Mouse (Mus musculus) E14TG2a.4 (cell line): Measurements from ENCODE around the gene P3h2.

Experiments used
- H3K27me3 ChIP-seq: 2 replicates; pipeline ENCODE4 v1.6.1; 2014; ENCODE audit warnings: low read length, control low read depth; ENCODE audit not compliant: insufficient read depth
- H3K36me3 ChIP-seq: 2 replicates; pipeline ENCODE4 v1.6.1; 2014; ENCODE audit warnings: low read length, control low read depth; ENCODE audit not compliant: insufficient read depth
- H3K4me1 ChIP-seq: replicated peaks from 2 replicates; pipeline ENCODE4 v1.6.1; 2014; ENCODE audit warnings: low read depth, low read length, control low read depth
- H3K4me3 ChIP-seq: replicated peaks from 2 replicates; pipeline ENCODE4 v1.5.1; 2014; ENCODE audit warnings: mild to moderate bottlenecking, low read length
- H3K9me3 ChIP-seq: 2 replicates; pipeline ENCODE4 v1.6.1; 2014; ENCODE audit warnings: low read length, control low read depth
- CTCF ChIP-seq: conservative IDR thresholded peaks from 2 replicates; pipeline ENCODE4 v1.5.1; 2014; ENCODE audit warnings: low read length
- NANOG ChIP-seq: IDR thresholded peaks from 2 replicates; pipeline ENCODE4 v1.6.1; 2014; ENCODE audit warnings: borderline replicate concordance, low read length, mixed read lengths
- POU5F1 ChIP-seq: IDR thresholded peaks from 2 replicates; pipeline ENCODE4 v1.6.1; 2014; ENCODE audit warnings: low read length, borderline replicate concordance

Gene P3h2

GRCm38 (mm10) chr16:26100167-26100566 lies 5.4 kb downstream of the P3h2 start:
- peaks cover 24% of the 10 kb centered on the region for H3K27me3 ChIP-seq
- no peaks in the 10 kb centered on the region for H3K9me3 ChIP-seq
- no peaks in the 10 kb centered on the region for H3K4me1 ChIP-seq
- TF ChIP-seq POU5F1 (no peak), CTCF (no peak), NANOG (no peak)
- H3K4me3 ChIP-seq = no peak overlapping the region
- H3K36me3 ChIP-seq = no peaks in the 10 kb centered on the region

GRCm38 (mm10) chr16:26095696-26096284 lies 9.8 kb downstream of the P3h2 start:
- Histone ChIP-seq H3K9me3 (no peaks in the 10 kb centered on the region), H3K4me1 (no peaks in the 10 kb centered on the region), H3K27me3 (no peaks in the 10 kb centered on the region), H3K36me3 (no peaks in the 10 kb centered on the region), H3K4me3 (no peak overlapping the region)
- TF ChIP-seq CTCF (no peak), NANOG (no peak), POU5F1 (no peak)

GRCm38 (mm10) chr16:26093888-26094287 lies 11.7 kb downstream of the P3h2 start:
- no peak overlapping the region for H3K4me3 ChIP-seq
- no peaks in the 10 kb centered on the region for H3K4me1 ChIP-seq
- no peaks in the 10 kb centered on the region for H3K36me3 ChIP-seq
- H3K27me3 ChIP-seq = no peaks in the 10 kb centered on the region
- TF ChIP-seq NANOG = no peak
- no peak for TF ChIP-seq POU5F1
- no peak for TF ChIP-seq CTCF
- H3K9me3 ChIP-seq = no peaks in the 10 kb centered on the region

DNA sequence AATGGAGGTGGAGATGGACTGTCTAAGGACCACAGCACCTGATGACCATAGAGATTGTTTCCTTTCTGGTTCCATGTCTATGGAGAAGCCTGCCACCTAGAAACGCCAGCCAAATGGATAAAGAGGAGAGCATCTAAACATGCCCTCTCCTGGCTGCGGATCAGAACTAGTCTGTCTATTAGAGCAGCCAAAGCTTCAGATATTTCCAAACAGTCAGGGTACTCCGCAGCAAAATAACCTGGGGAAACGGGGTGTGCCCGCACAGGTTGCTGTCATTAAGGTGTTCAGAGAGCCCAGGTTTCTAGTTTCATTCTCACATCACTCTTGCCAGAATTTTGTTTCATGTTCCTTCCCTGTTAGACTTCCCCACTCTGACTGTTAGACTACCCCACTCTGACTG lies 16.6 kb downstream of the P3h2 start:
- H3K4me3 ChIP-seq = no peak overlapping the region
- TF ChIP-seq NANOG (no peak), CTCF (no peak), POU5F1 (no peak)
- no peaks in the 10 kb centered on the region for H3K36me3 ChIP-seq

GRCm38 (mm10) chr16:26088240-26088639 lies 17.3 kb downstream of the P3h2 start:
- no peak overlapping the region for H3K4me3 ChIP-seq
- H3K36me3 ChIP-seq = no peaks in the 10 kb centered on the region
- no peaks in the 10 kb centered on the region for H3K9me3 ChIP-seq
- no peak for TF ChIP-seq NANOG
- TF ChIP-seq CTCF = no peak
- TF ChIP-seq POU5F1 = no peak
- H3K27me3 ChIP-seq = no peaks in the 10 kb centered on the region
- H3K4me1 ChIP-seq = no peaks in the 10 kb centered on the region

More for the DNA sequence above, 16.6 kb downstream of the P3h2 start:
- Histone ChIP-seq H3K9me3 (no peaks in the 10 kb centered on the region), H3K4me1 (no peaks in the 10 kb centered on the region), H3K27me3 (no peaks in the 10 kb centered on the region)

DNA sequence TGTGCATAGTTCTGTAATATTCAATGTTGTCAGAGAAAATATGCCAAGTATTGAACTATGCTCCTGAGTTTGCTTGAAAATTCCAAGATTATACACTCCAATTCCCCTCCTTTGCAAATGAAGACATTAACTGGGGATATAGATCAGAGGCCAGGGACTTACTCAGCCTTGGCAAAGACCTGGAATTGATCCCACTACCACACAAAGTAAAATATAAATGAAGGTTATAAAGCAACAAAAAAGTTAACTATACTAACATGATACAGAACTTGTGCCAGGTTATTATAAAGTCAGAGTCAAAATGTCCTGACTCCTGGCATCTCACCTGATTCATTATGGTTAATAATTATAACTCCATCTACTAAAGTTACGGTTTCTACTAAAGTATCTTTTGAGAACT lies 18.6 kb downstream of the P3h2 start:
- Histone ChIP-seq H3K9me3 (no peaks in the 10 kb centered on the region), H3K4me1 (no peaks in the 10 kb centered on the region), H3K27me3 (no peaks in the 10 kb centered on the region), H3K4me3 (no peak overlapping the region), H3K36me3 (no peaks in the 10 kb centered on the region)
- TF ChIP-seq CTCF = no peak
- TF ChIP-seq POU5F1 = no peak
- no peak for TF ChIP-seq NANOG

GRCm38 (mm10) chr16:26085160-26085559 lies 20.4 kb downstream of the P3h2 start:
- TF ChIP-seq CTCF = no peak
- TF ChIP-seq POU5F1 = no peak
- TF ChIP-seq NANOG = no peak
- no peaks in the 10 kb centered on the region for H3K9me3 ChIP-seq
- H3K4me3 ChIP-seq = no peak overlapping the region
- H3K27me3 ChIP-seq = no peaks in the 10 kb centered on the region
- H3K4me1 ChIP-seq = no peaks in the 10 kb centered on the region
- H3K36me3 ChIP-seq = no peaks in the 10 kb centered on the region

DNA sequence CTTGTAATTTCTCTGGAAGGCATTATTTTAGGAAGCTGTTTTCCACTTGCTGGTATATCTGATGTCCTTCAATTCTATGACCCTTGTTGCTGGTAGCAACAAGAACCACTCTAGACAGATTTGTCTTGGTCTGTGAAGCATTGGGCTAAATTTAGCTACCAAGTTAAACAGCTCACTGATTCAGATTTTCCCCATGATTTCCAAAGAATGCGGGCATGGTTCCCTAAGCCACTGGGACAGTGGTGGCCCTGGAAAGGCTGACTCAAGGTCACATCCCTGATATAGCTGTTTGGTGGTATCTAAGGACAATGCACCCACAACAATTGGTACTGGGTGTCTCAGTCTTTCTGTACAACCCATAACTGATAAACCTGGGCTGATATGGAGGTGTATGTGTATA lies 22.8 kb downstream of the P3h2 start:
- TF ChIP-seq NANOG (no peak), POU5F1 (no peak), CTCF (no peak)
- Histone ChIP-seq H3K36me3 (no peaks in the 10 kb centered on the region), H3K4me1 (no peaks in the 10 kb centered on the region), H3K27me3 (no peaks in the 10 kb centered on the region), H3K9me3 (no peaks in the 10 kb centered on the region), H3K4me3 (no peak overlapping the region)

GRCm38 (mm10) chr16:26082391-26082790 lies 23.2 kb downstream of the P3h2 start:
- H3K4me1 ChIP-seq = no peaks in the 10 kb centered on the region
- H3K36me3 ChIP-seq = no peaks in the 10 kb centered on the region
- no peak for TF ChIP-seq CTCF
- TF ChIP-seq POU5F1 = no peak
- no peak for TF ChIP-seq NANOG
- no peak overlapping the region for H3K4me3 ChIP-seq
- H3K27me3 ChIP-seq = no peaks in the 10 kb centered on the region
- H3K9me3 ChIP-seq = no peaks in the 10 kb centered on the region

GRCm38 (mm10) chr16:26078923-26079351 lies 26.6 kb downstream of the P3h2 start:
- H3K36me3 ChIP-seq = no peaks in the 10 kb centered on the region
- TF ChIP-seq NANOG (no peak), CTCF (no peak), POU5F1 (no peak)
- H3K27me3 ChIP-seq = no peaks in the 10 kb centered on the region
- no peaks in the 10 kb centered on the region for H3K4me1 ChIP-seq
- H3K4me3 ChIP-seq = no peak overlapping the region
- no peaks in the 10 kb centered on the region for H3K9me3 ChIP-seq
